Mouse (Mus musculus) heart, postnatal 10 days (tissue): ENCODE data around the gene Col16a1. TPM values are rescaled to one million over a fixed set of nuclear protein-coding genes. Genes with fewer than 3 reads are reported as not detected.
A peak's percentile ranks its signal among the peaks of the same experiment; 100 is the strongest.

Experiments used
- DNase-seq, 2 experiments: peaks; one replicate each; pipeline ENCODE4 v3.0.0; 2021
- intact Hi-C: fragments of 180-260 bp; cut with DNase I; formaldehyde crosslinking; loops from one replicate; pipeline ENCODE4 v1.15.1; 2025
- total RNA-seq, 2 experiments: library from RNA; stranded (reverse); gene quantifications; 2 replicates each; pipeline ENCODE4 v1.2.3; 2021

Col16a1 gene
- total RNA-seq, 2 experiments from 2014 or later, result 24.6 to 25.4 TPM

- intact Hi-C loops, result no loop called here
- DNase-seq, result no peak
Measured at GRCm38 (mm10) chr4:130124110-130124509, 76.5 kb downstream of the Col16a1 start.

DNA sequence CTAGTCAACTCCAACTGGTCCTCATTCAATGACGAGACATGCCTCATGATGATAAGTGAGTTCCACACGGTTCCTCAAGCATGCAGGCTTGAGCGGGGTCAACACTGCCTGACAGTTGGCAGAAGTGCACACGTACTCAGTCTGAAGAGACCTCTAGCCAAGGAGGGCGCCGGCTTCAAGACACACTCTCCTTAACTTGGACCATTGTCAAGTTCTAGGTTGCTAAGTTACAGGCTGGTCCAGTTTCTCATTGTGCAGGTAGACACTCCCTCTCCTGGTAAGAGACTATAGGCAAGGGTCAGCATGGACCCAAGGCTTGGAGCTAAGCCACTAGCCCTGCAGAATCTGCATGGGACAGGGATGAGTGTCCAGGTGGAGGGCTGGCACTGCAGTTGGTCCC, 77.5 kb downstream of the Col16a1 start:
- no peak for DNase-seq
- intact Hi-C loops, result no loop called here

- no peak for DNase-seq
- intact Hi-C loops, result no loop called here
Measured at GRCm38 (mm10) chr4:130125935-130126334, 78.3 kb downstream of the Col16a1 start.

DNA sequence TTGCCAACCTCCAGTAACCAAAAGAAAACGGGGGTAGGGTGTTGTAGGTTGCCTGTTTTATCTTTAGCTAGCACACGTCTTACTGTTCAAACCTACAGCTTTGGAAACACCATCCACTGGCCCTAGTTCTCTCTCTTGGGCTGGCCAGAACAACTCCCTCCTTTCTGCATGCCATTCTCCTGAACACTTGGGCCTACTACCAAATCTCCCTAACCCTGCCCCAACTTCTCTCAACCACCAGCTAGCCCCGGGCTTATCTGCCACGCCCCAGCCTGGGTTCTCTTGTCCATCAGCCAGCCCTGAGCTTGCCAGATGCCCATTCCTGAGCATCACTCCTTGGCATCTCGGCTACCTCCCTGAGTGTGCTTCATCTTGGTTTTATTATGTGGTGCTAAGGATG, 81.3 kb downstream of the Col16a1 start:
- no peak for DNase-seq
- intact Hi-C loops, result no loop called here

DNA sequence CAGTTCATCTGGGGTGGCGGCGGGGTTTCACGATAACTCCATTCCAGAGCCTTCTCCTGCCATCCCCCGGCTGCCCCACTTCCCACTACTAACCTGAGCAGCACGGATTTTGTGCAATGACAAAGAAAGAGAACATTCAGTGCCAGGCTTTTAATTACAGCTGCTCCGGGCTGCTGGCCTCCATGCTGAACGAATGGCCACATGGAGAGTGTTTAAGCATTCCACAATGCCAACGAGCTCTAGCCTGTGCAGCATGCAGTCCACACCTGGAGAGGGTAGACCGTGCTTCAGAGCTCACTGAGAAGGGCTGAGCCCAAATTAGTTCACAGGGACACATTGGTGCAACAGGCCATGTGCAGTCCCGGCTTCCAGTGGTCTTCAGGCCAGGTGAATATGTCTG, 82.4 kb downstream of the Col16a1 start:
- intact Hi-C loops, result no loop called here

DNA sequence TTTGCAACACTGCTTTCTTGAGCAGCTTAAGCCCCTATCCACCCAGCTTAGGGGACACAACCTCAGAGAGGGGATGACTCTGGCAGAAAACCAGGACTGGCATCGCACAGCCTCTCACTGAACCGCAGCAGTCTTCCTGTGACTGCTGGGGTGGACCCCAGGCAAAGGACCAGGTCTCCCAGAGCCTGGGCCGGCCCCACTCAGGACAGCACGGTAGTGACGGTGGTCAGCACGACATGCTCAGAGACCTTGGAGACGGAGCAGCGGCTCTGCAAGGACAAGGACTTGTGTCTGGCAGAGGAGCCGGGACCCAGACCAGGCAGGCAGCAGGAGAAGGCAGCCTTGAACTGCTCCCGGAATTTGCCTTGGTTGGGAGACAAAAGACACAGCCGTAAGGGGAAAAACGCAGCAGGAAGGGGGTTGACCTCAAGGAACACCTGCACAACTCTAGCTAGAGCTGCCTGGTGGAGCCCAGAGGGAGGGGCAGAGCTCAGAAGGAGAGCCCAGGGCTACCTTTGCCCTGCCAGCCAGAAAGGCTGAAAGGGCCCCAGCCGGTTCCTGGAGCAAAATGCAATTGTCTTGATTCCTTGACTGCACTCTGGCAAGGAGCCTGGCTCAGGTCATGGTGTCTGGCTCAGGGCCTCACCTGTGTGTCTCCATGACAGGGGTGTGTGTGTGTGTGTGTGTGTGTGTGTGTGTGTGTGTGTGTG, 83.2 kb downstream of the Col16a1 start:
- DNase-seq, result no peak
- intact Hi-C loops, result no loop called here

More for the DNA sequence above, 82.4 kb downstream of the Col16a1 start:
- no peak for DNase-seq

GRCm38 (mm10) chr4:130131448-130132105, 83.9 kb downstream of the Col16a1 start:
- DNase-seq, result no peak
- intact Hi-C loops, result no loop called here

DNA sequence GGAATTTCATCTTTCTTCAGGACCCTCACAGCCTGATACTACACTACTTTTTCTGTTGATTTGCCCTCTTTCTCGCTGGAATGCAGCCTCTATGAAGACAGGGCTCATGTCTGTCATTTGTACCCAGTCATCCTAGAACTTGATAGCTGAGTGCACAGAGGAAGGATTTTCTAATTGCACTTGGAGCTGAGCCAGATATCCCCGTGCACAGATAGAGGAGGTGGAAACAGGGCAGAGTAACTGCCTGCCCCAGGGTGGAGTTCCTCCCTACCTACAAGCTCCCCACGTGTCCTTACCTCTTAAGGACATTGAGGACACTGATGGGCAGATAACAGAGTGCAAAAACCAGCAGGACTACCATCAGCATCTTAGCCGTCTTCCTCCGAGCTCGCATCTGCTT, 85.8 kb downstream of the Col16a1 start:
- DNase-seq, result no peak
- intact Hi-C loops, result no loop called here

DNA sequence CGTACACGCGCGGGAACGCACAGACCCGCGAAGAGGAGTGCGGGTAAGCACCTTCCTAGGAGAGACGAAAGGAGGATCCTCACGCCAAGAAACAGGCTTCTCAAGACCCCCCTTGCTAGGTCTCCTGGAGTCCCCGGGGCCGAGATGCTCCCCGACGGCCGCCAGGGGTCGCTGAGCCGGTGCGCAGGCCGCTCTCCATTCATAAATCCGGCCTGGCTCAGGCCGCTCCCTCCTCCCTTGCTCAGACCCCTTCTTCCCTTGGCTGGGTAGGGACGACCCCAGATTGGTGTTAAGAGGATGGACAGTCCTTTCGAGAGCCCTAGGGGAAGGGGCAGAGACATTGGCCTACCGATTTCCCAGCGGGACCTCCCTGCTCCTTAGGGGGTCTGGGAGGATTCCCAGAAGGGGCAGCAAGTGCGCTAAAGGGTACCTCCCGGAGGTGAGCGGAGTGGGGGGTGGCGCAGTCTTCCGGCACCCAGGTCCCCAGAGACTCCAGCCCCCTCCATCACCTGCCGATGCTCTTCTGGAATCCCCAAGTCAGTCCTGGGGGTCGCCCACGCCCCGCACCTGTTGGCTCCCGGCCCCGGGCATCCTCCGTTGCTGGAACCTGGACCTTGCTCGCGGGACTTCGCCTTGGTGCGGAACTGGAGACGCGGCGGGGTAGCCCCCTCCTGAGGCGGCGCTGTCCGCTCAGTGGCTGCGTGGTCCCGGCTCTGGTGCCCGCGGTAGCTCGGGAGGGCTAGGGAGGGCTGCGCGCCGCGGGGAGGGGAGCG, 91.0 kb downstream of the Col16a1 start:
- intact Hi-C loops, result loop anchor here (1.0 to 5.0 kb wide), 2 partner anchors 51 to 109 kb away; no protein-coding TSS in a partner anchor

GRCm38 (mm10) chr4:130139214-130139492, 91.5 kb downstream of the Col16a1 start, which contains the start of gene Hcrtr1:
TSS of gene Hcrtr1 (minus strand) at chr4:130139359.
- intact Hi-C loops, result loop anchor here (5.0 kb wide), 1 partner anchor 108 kb away; no protein-coding TSS in a partner anchor
- DNase-seq, result no peak

More for the DNA sequence above, 91.0 kb downstream of the Col16a1 start:
- DNase-seq, result peak; percentile 77 to 88

DNA sequence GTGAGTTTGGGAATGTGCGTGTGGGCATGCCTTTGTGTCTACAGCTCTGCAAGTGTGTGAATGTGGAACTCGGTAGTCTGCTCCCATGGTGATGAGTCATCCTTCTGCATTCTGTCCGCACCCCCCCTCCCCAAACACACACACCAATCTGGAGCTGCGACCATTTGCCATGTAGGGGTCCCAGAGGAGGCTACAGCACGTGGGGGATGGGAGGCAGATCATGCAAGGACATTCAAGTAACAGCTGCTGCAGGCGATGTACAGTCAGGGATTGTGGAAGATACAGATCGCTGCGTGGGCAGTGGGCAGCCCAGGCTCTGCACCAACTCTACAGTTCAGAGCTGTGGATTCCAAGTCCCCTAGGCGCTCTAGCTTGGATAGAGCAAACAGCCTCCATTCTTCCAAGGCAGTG, 93.4 kb downstream of the Col16a1 start:
- DNase-seq, result peak in 1 of 2 experiments; percentile 35
- intact Hi-C loops, result no loop called here

DNA sequence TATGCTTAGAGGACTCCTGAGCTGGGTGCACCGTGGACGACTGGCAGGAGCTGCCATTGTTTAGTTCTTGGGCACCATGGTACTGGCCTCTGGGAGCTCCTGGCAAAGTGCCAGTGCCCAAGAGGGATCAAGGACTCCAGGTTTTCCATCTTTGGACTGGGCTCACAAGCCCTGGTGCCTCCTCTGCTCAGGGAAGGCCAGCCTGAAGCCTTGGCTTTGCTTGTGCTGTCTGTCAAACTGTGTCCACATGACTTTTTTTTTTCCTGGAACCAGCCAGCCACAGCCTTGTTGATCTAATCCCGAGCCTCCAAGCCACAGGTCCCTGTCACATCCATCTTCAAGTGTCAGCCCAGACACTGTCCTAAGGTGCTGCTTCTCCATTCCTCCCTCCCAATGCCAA, 94.1 kb downstream of the Col16a1 start:
- intact Hi-C loops, result no loop called here
- no peak for DNase-seq

- no peak for DNase-seq
Measured at GRCm38 (mm10) chr4:130148405-130148804, 100.8 kb downstream of the Col16a1 start.

More at GRCm38 (mm10) chr4:130148405-130148804, 100.8 kb downstream of the Col16a1 start:
- intact Hi-C loops, result no loop called here

Other genes starting within 250 kb of the Col16a1 start
- gene Ptp4a2, start 236.6 kb upstream of the Col16a1 start, total RNA-seq, result 100 to 1,000 TPM; 243 to 271 TPM
- under 1 TPM in 1 of 2 experiments, not detected in 1; 0.07 TPM for gene Spocd1, start 118.6 kb upstream of the Col16a1 start, total RNA-seq
- 1 to 10 TPM; 3.2 to 3.4 TPM for gene Adgrb2, start 63.0 kb upstream of the Col16a1 start, total RNA-seq
- 10 to 100 TPM; 39.4 to 39.9 TPM for gene Pef1, start 54.7 kb downstream of the Col16a1 start, total RNA-seq
- not detected for gene Hcrtr1, start 91.5 kb downstream of the Col16a1 start, total RNA-seq
- 10 to 100 TPM; 64.6 to 83.6 TPM for gene Tinagl1, start 127.3 kb downstream of the Col16a1 start, total RNA-seq
- not detected for gene Gm853, start 174.6 kb downstream of the Col16a1 start, total RNA-seq
- gene Serinc2, start 231.4 kb downstream of the Col16a1 start, total RNA-seq, result 1 to 10 TPM; 3.0 to 3.1 TPM